ENCODE assay signal across 22 mouse cellular contexts in genomic region chrX:142971759-142972158, GRCm38 (mm10). TPM values are rescaled to one million over a fixed set of nuclear protein-coding genes. Genes with fewer than 3 reads are reported as not detected.
A peak's percentile ranks its signal among the peaks of the same experiment; 100 is the strongest.
DNase-seq lines count a peak whose midpoint lies in the region; ATAC-seq and TF ChIP-seq lines count a peak whose summit lies in the region.
"Had no signal": no experiment of that assay in that cellular context is flagged by ENCODE, and none has a peak within 500 bp of the region (broad histone marks: within the 10 kb centered on the region; RNA-seq: fewer than 3 reads in every experiment).

No protein-coding gene starts in this region.

- H3K9ac ChIP-seq in embryonic facial prominence, embryonic 14.5 days (ENCODE audit: low read depth, low read length), result no peak overlapping the region
- no peak overlapping the region for H3K9ac ChIP-seq in liver, embryonic 12.5 days
- no peak overlapping the region for H3K9ac ChIP-seq in liver, postnatal 0 days (replicated peaks)
- H3K9ac ChIP-seq: embryonic facial prominence, embryonic 13.5 days; forebrain, embryonic 13.5 days; hindbrain, embryonic 12.5 days; hindbrain, embryonic 15.5 days had no signal

- no peaks in the 10 kb centered on the region for H3K9me3 ChIP-seq in embryonic facial prominence, embryonic 14.5 days (ENCODE audit: control insufficient read depth, low read length)
- H3K9me3 ChIP-seq in embryonic facial prominence, embryonic 10.5 days, result no peaks in the 10 kb centered on the region
- no peaks in the 10 kb centered on the region for H3K9me3 ChIP-seq in liver, embryonic 12.5 days (replicated peaks)
- no peaks in the 10 kb centered on the region for H3K9me3 ChIP-seq in liver, postnatal 0 days (ENCODE audit: low read length)
- H3K9me3 ChIP-seq: embryonic facial prominence, embryonic 13.5 days; forebrain, embryonic 10.5 days; forebrain, embryonic 13.5 days; heart, embryonic 10.5 days; hindbrain, embryonic 12.5 days; hindbrain, embryonic 15.5 days had no signal

- no peak for TF ChIP-seq EP300 in liver, postnatal 0 days (IDR thresholded peaks at IDR 0.05; ENCODE audit: low read depth)

- WGBS in embryonic facial prominence, embryonic 14.5 days, result 85% methylated on average over 3 of the region's 3 CpGs
- WGBS in embryonic facial prominence, embryonic 10.5 days, result 92% methylated on average over 3 of the region's 3 CpGs
- WGBS in liver, embryonic 12.5 days (ENCODE audit: insufficient replicate concordance), result 80% methylated on average over 3 of the region's 3 CpGs
- WGBS in liver, postnatal 0 days (ENCODE audit: insufficient replicate concordance), result 73% methylated on average over 3 of the region's 3 CpGs

- no peaks in the 10 kb centered on the region for H3K4me1 ChIP-seq in embryonic facial prominence, embryonic 14.5 days (ENCODE audit: control insufficient read depth, insufficient read depth, low read length)
- H3K4me1 ChIP-seq in embryonic facial prominence, embryonic 10.5 days, result no peaks in the 10 kb centered on the region
- H3K4me1 ChIP-seq in liver, embryonic 12.5 days, result peaks cover 40% of the 10 kb centered on the region
- no peaks in the 10 kb centered on the region for H3K4me1 ChIP-seq in liver, postnatal 0 days (ENCODE audit: insufficient read depth)
- H3K4me1 ChIP-seq: embryonic facial prominence, embryonic 13.5 days; forebrain, embryonic 10.5 days; forebrain, embryonic 13.5 days; heart, embryonic 10.5 days; hindbrain, embryonic 12.5 days; hindbrain, embryonic 15.5 days had no signal

- TF ChIP-seq CTCF in liver, postnatal 0 days (IDR thresholded peaks at IDR 0.05; ENCODE audit: low read depth), result no peak

- peak; percentile 2 for DNase-seq in embryonic facial prominence, embryonic 14.5 days (ENCODE audit: low spot score)
- no peak for DNase-seq in embryonic facial prominence, embryonic 10.5 days (ENCODE audit: low spot score)
- DNase-seq in liver, postnatal 0 days, result no peak
- DNase-seq in lung, postnatal 10 days, result peak; percentile 2
- DNase-seq in lung, postnatal 4 days, result no peak
- DNase-seq: adrenal gland, postnatal 10 days; adrenal gland, postnatal 36 days; cerebellum, adult 18-20 months; cerebellum, adult 9-10 months; cerebellum, postnatal 25 days; gastrocnemius, adult 2 months; gastrocnemius, postnatal 25 days; heart, adult 18-20 months had no signal

- H3K36me3 ChIP-seq in embryonic facial prominence, embryonic 14.5 days (ENCODE audit: control insufficient read depth, insufficient read depth, low read length), result no peaks in the 10 kb centered on the region
- no peaks in the 10 kb centered on the region for H3K36me3 ChIP-seq in embryonic facial prominence, embryonic 10.5 days (replicated peaks)
- H3K36me3 ChIP-seq in liver, embryonic 12.5 days, result no peaks in the 10 kb centered on the region
- no peaks in the 10 kb centered on the region for H3K36me3 ChIP-seq in liver, postnatal 0 days (replicated peaks; ENCODE audit: insufficient read depth, low read length)
- H3K36me3 ChIP-seq: embryonic facial prominence, embryonic 13.5 days; forebrain, embryonic 10.5 days; heart, embryonic 10.5 days; hindbrain, embryonic 12.5 days; hindbrain, embryonic 15.5 days had no signal

- H3K27ac ChIP-seq in embryonic facial prominence, embryonic 14.5 days (replicated peaks; ENCODE audit: low read depth, low read length), result no peak overlapping the region
- no peak overlapping the region for H3K27ac ChIP-seq in embryonic facial prominence, embryonic 10.5 days (replicated peaks)
- peak overlapping the region; percentile 72 for H3K27ac ChIP-seq in liver, embryonic 12.5 days
- H3K27ac ChIP-seq in liver, postnatal 0 days (ENCODE audit: low read depth), result no peak overlapping the region
- H3K27ac ChIP-seq: embryonic facial prominence, embryonic 13.5 days; forebrain, embryonic 10.5 days; forebrain, embryonic 13.5 days; gastrocnemius, adult 2 months; heart, embryonic 10.5 days; hindbrain, embryonic 12.5 days; hindbrain, embryonic 15.5 days had no signal

- H3K4me2 ChIP-seq in embryonic facial prominence, embryonic 14.5 days (ENCODE audit: low read depth, low read length), result no peak overlapping the region
- no peak overlapping the region for H3K4me2 ChIP-seq in liver, embryonic 12.5 days
- H3K4me2 ChIP-seq in liver, postnatal 0 days (ENCODE audit: low read depth, low read length), result no peak overlapping the region
- H3K4me2 ChIP-seq: embryonic facial prominence, embryonic 13.5 days; forebrain, embryonic 13.5 days; hindbrain, embryonic 12.5 days; hindbrain, embryonic 15.5 days had no signal

- no peak for ATAC-seq in embryonic facial prominence, embryonic 14.5 days (ENCODE audit: low read depth)
- no peak for ATAC-seq in liver, embryonic 12.5 days
- ATAC-seq in liver, postnatal 0 days, result no peak
- ATAC-seq: forebrain, embryonic 13.5 days; forebrain, embryonic 16.5 days; Patski had no signal

- no peaks in the 10 kb centered on the region; the same call in 1 of the 2 replicates for H3K27me3 ChIP-seq in embryonic facial prominence, embryonic 14.5 days (replicated peaks; ENCODE audit: control insufficient read depth, insufficient read depth, low read length)
- H3K27me3 ChIP-seq in embryonic facial prominence, embryonic 10.5 days (replicated peaks; ENCODE audit: low read depth, poor library complexity, severe bottlenecking), result peaks cover 79% of the 10 kb centered on the region
- 0 out of 2 replicates have a peak, but pooled peaks cover 2% of the 10 kb centered on the region for H3K27me3 ChIP-seq in liver, embryonic 12.5 days (replicated peaks)
- H3K27me3 ChIP-seq in liver, postnatal 0 days (ENCODE audit: insufficient read depth, low read length), result no peaks in the 10 kb centered on the region

- no peak overlapping the region for H3K4me3 ChIP-seq in embryonic facial prominence, embryonic 14.5 days (ENCODE audit: low read depth, low read length)
- no peak overlapping the region for H3K4me3 ChIP-seq in embryonic facial prominence, embryonic 10.5 days
- no peak overlapping the region for H3K4me3 ChIP-seq in liver, embryonic 12.5 days
- H3K4me3 ChIP-seq in liver, postnatal 0 days (ENCODE audit: low read depth, low read length), result no peak overlapping the region
- H3K4me3 ChIP-seq: embryonic facial prominence, embryonic 13.5 days; forebrain, embryonic 10.5 days; forebrain, embryonic 13.5 days; gastrocnemius, adult 2 months; heart, embryonic 10.5 days; hindbrain, embryonic 12.5 days; hindbrain, embryonic 15.5 days had no signal

RNA-seq across cellular contexts. Expression of gene Ammecr1, which starts 5.2 kb away (rescaled TPM):
- 21.7 and 21.8 TPM in 2 replicates for polyA plus RNA-seq in embryonic facial prominence, embryonic 14.5 days (2014; fragmentation: Nextera tagmentation; extraction: Ambion mirVana)
- polyA plus RNA-seq in embryonic facial prominence, embryonic 10.5 days (2016; fragmentation: Nextera tagmentation; extraction: Ambion mirVana), result 10.6 and 11.9 TPM in 2 replicates
- 22.5 and 24.6 TPM in 2 replicates for polyA plus RNA-seq in liver, embryonic 12.5 days (2016; fragmentation: Nextera tagmentation; extraction: Ambion mirVana)
- 4.4 and 5.2 TPM in 2 replicates for polyA plus RNA-seq in liver, postnatal 0 days (2015; fragmentation: Nextera tagmentation; extraction: Ambion mirVana)

Comparison
In these comparisons a context has a peak if more than half of its experiments do, and no peak if none do; other contexts are left out.
1. DNase-seq: peak in embryonic facial prominence, embryonic 14.5 days (single experiment) and lung, postnatal 10 days (single experiment); none in embryonic facial prominence, embryonic 10.5 days (single experiment), liver, postnatal 0 days (single experiment) and lung, postnatal 4 days (0 of 2).